Mouse (Mus musculus) intestine, embryonic 15.5 days (tissue): ENCODE measurements around the gene Polr3c. TPM values are rescaled to one million over a fixed set of nuclear protein-coding genes. Genes with fewer than 3 reads are reported as not detected.

ENCODE experiments used
- ATAC-seq: fragments of 200-750 bp; cut with Nextera tagmentation; 2 replicates; pipeline ENCODE4 v1.8.0; 2017; ENCODE audit warnings: moderate TSS enrichment, moderate library complexity
- H3K27ac ChIP-seq: fragments of 300-500 bp; sonication (generic); 2 replicates; pipeline ENCODE4 v1.5.1; 2015; ENCODE audit warnings: mild to moderate bottlenecking, inconsistent platforms
- H3K27me3 ChIP-seq: fragments of 300-500 bp; sonication (generic); replicated peaks from 2 replicates; pipeline ENCODE4 v1.6.1; 2015; ENCODE audit warnings: inconsistent platforms
- H3K36me3 ChIP-seq: fragments of 300-500 bp; sonication (generic); 2 replicates; pipeline ENCODE4 v1.6.1; 2015; ENCODE audit warnings: inconsistent platforms
- H3K4me1 ChIP-seq: fragments of 300-500 bp; sonication (generic); replicated peaks from 2 replicates; pipeline ENCODE4 v1.6.1; 2015; ENCODE audit warnings: inconsistent platforms
- H3K4me2 ChIP-seq: fragments of 300-500 bp; sonication (generic); replicated peaks from 2 replicates; pipeline ENCODE4 v1.6.1; 2015; ENCODE audit warnings: mild to moderate bottlenecking, inconsistent platforms
- H3K4me3 ChIP-seq: fragments of 300-500 bp; sonication (generic); replicated peaks from 2 replicates; pipeline ENCODE4 v1.5.1; 2015; ENCODE audit warnings: inconsistent platforms
- H3K9ac ChIP-seq: fragments of 300-500 bp; sonication (generic); 2 replicates; pipeline ENCODE4 v1.6.1; 2015; ENCODE audit warnings: inconsistent platforms
- H3K9me3 ChIP-seq: fragments of 300-500 bp; sonication (generic); 2 replicates; pipeline ENCODE4 v1.6.1; 2016; ENCODE audit warnings: inconsistent platforms
- WGBS: fragments of 180-500 bp; shearing (Covaris S2); methylation state at CpG from one replicate; pipeline ENCODE4 v1.1.7; 2015; 5-methylcytosine and 5-hydroxymethylcytosine counted together
- polyA plus RNA-seq: library from polyadenylated mRNA; unstranded; fragments of >200 nt; fragmentation: Nextera tagmentation; extraction: Ambion mirVana; gene quantifications from 2 replicates; pipeline ENCODE4 v1.2.1, GENCODE M21; 2015

The Polr3c gene
- polyA plus RNA-seq, 1 experiment from 2014 or later, result 36.5 TPM

- H3K9me3 ChIP-seq, result no peaks in the 10 kb centered on the region
- 16% methylated on average over 28 of the region's 28 CpGs for WGBS
- H3K27ac ChIP-seq, result no peak overlapping the region
- peak overlapping the region; percentile 27 for H3K4me3 ChIP-seq
- peak overlapping the region; percentile 68 for H3K4me2 ChIP-seq
- H3K4me1 ChIP-seq, result no peaks in the 10 kb centered on the region
- peak overlapping the region; percentile 42 for H3K9ac ChIP-seq
- H3K27me3 ChIP-seq, result peaks cover 10% of the 10 kb centered on the region
- H3K36me3 ChIP-seq, result no peaks in the 10 kb centered on the region
- no peak for ATAC-seq
Observed at GRCm38 (mm10) chr3:96684822-96685156, 42.6 kb downstream of the Polr3c start.

- 52% methylated on average over 17 of the region's 17 CpGs for WGBS
- peak overlapping the region; percentile 42 for H3K9ac ChIP-seq
- H3K4me3 ChIP-seq, result peak overlapping the region; percentile 27
- H3K4me2 ChIP-seq, result peak overlapping the region; percentile 68
- H3K9me3 ChIP-seq, result no peaks in the 10 kb centered on the region
- no peaks in the 10 kb centered on the region for H3K36me3 ChIP-seq
- no peak for ATAC-seq
- no peaks in the 10 kb centered on the region for H3K4me1 ChIP-seq
- peaks cover 10% of the 10 kb centered on the region for H3K27me3 ChIP-seq
- H3K27ac ChIP-seq, result no peak overlapping the region
Observed at GRCm38 (mm10) chr3:96684151-96684821, 43.1 kb downstream of the Polr3c start.

DNA sequence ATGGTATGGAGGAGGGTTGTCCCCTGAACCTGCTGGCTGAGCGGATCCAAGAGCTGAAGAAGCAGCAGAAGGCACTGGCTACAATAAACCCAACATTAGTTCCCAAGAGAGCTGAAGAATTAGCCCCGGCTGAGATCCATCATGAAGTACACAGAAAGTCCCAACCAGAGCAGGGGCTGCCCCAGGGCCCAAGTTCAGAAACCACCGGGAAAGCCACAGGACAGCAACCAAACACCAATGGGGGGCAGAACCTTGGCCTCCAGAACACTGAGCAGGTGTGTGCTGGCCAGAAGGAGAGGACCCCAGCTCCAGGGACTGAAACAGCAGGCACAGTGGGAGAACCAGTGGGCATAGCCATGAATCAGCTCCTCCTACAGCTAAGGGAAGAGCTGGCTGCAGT lies 43.9 kb downstream of the Polr3c start:
- no peak overlapping the region for H3K4me2 ChIP-seq
- no peak overlapping the region for H3K27ac ChIP-seq
- 85% methylated on average over 3 of the region's 3 CpGs for WGBS
- H3K4me1 ChIP-seq, result no peaks in the 10 kb centered on the region
- H3K36me3 ChIP-seq, result no peaks in the 10 kb centered on the region
- no peak overlapping the region for H3K9ac ChIP-seq
- peaks cover 10% of the 10 kb centered on the region for H3K27me3 ChIP-seq
- H3K4me3 ChIP-seq, result no peak overlapping the region
- no peak for ATAC-seq
- no peaks in the 10 kb centered on the region for H3K9me3 ChIP-seq

GRCm38 (mm10) chr3:96680269-96680956 lies 47.0 kb downstream of the Polr3c start:
- no peak for ATAC-seq
- 0 out of 2 replicates have a peak, but pooled peaks cover 4% of the 10 kb centered on the region for H3K4me1 ChIP-seq
- H3K36me3 ChIP-seq, result no peaks in the 10 kb centered on the region
- no peak overlapping the region for H3K4me2 ChIP-seq
- no peak overlapping the region for H3K27ac ChIP-seq
- H3K4me3 ChIP-seq, result no peak overlapping the region
- peaks cover 10% of the 10 kb centered on the region for H3K27me3 ChIP-seq
- no peaks in the 10 kb centered on the region for H3K9me3 ChIP-seq
- 33% methylated on average over 12 of the region's 12 CpGs for WGBS
- no peak overlapping the region for H3K9ac ChIP-seq

GRCm38 (mm10) chr3:96679159-96679674 lies 48.2 kb downstream of the Polr3c start:
- Histone ChIP-seq H3K4me2 (no peak overlapping the region; the same call in 1 of the 2 replicates), H3K4me3 (no peak overlapping the region), H3K27ac (0 out of 2 replicates have a peak overlapping the region, but pooled peaks have one; percentile 38), H3K4me1 (0 out of 2 replicates have a peak, but pooled peaks cover 7% of the 10 kb centered on the region), H3K9me3 (no peaks in the 10 kb centered on the region), H3K36me3 (no peaks in the 10 kb centered on the region), H3K27me3 (peaks cover 2% of the 10 kb centered on the region; the same call in 1 of the 2 replicates), H3K9ac (no peak overlapping the region)
- 25% methylated on average over 5 of the region's 5 CpGs for WGBS
- ATAC-seq, result peak; percentile 81

GRCm38 (mm10) chr3:96678456-96678855 lies 49.0 kb downstream of the Polr3c start:
- H3K9ac ChIP-seq, result no peak overlapping the region
- 68% methylated on average over 7 of the region's 7 CpGs for WGBS
- H3K4me1 ChIP-seq, result 0 out of 2 replicates have a peak, but pooled peaks cover 7% of the 10 kb centered on the region
- H3K4me3 ChIP-seq, result no peak overlapping the region
- ATAC-seq, result no peak
- 0 out of 2 replicates have a peak, but pooled peaks cover 2% of the 10 kb centered on the region for H3K27me3 ChIP-seq
- no peaks in the 10 kb centered on the region for H3K9me3 ChIP-seq
- no peak overlapping the region for H3K27ac ChIP-seq
- H3K36me3 ChIP-seq, result no peaks in the 10 kb centered on the region
- H3K4me2 ChIP-seq, result no peak overlapping the region

- Histone ChIP-seq H3K9me3 (no peaks in the 10 kb centered on the region), H3K4me2 (no peak overlapping the region), H3K4me3 (no peak overlapping the region), H3K27me3 (0 out of 2 replicates have a peak, but pooled peaks cover 2% of the 10 kb centered on the region), H3K36me3 (no peaks in the 10 kb centered on the region), H3K4me1 (0 out of 2 replicates have a peak, but pooled peaks cover 7% of the 10 kb centered on the region), H3K27ac (no peak overlapping the region), H3K9ac (no peak overlapping the region)
- 55% methylated on average over 3 of the region's 3 CpGs for WGBS
- peak; percentile 22 for ATAC-seq
Observed at GRCm38 (mm10) chr3:96675690-96676089, 51.7 kb downstream of the Polr3c start.

DNA sequence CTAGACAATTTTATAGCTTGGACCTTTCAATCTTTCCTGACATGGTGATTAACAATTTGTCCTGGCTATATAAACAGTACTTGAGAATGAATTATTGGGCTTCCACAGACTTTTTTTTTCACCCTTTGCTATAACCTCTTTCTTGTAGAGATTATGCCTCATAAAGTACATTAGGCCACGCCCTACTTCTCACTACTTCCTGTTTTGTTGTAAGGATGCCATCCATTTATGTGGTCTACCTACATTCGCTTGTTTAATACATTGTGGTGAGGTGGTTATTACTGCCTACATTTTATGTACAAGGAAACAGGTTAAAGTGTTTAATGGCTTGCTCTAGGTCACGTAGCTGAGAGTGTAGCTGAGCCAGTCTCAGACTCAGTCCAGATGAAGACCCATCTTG lies 52.3 kb downstream of the Polr3c start:
- no peaks in the 10 kb centered on the region for H3K27me3 ChIP-seq
- H3K4me2 ChIP-seq, result no peak overlapping the region
- 0 out of 2 replicates have a peak, but pooled peaks have one; percentile 3 for ATAC-seq
- H3K9ac ChIP-seq, result no peak overlapping the region
- H3K27ac ChIP-seq, result no peak overlapping the region
- peaks cover 12% of the 10 kb centered on the region; the same call in 1 of the 2 replicates for H3K4me1 ChIP-seq
- 71% methylated on average over 3 of the region's 3 CpGs for WGBS
- H3K9me3 ChIP-seq, result no peaks in the 10 kb centered on the region
- H3K4me3 ChIP-seq, result no peak overlapping the region
- H3K36me3 ChIP-seq, result no peaks in the 10 kb centered on the region

DNA sequence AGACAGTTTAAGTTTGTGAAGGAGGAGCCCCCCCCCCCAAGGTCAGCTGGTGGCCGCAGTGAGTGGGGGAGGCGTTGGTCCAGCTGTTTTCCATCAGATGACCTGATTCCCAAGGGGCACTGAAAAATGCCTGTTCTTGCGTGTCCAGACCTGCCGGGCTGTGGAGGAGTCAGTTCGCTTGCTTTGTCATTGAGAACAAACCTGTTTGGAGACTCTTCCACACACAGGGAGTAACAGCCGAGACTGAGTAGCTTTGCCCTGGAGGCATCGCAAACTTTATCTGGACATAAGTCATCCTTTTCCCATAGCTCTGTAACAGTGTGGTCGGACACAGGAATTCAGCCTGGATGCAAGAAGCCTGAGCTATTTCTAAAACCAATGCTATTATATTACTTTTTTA lies 53.0 kb downstream of the Polr3c start:
- H3K4me2 ChIP-seq, result no peak overlapping the region
- no peak overlapping the region for H3K9ac ChIP-seq
- H3K4me1 ChIP-seq, result peaks cover 12% of the 10 kb centered on the region; the same call in 1 of the 2 replicates
- no peak overlapping the region for H3K27ac ChIP-seq
- WGBS, result 37% methylated on average over 8 of the region's 8 CpGs
- H3K27me3 ChIP-seq, result no peaks in the 10 kb centered on the region
- no peaks in the 10 kb centered on the region for H3K36me3 ChIP-seq
- no peaks in the 10 kb centered on the region for H3K9me3 ChIP-seq
- H3K4me3 ChIP-seq, result no peak overlapping the region
- ATAC-seq, result no peak

- Histone ChIP-seq H3K27me3 (no peaks in the 10 kb centered on the region), H3K27ac (no peak overlapping the region), H3K9ac (no peak overlapping the region), H3K9me3 (no peaks in the 10 kb centered on the region), H3K36me3 (no peaks in the 10 kb centered on the region), H3K4me2 (no peak overlapping the region), H3K4me3 (no peak overlapping the region), H3K4me1 (peaks cover 12% of the 10 kb centered on the region; the same call in 1 of the 2 replicates)
- no peak for ATAC-seq
- WGBS, result 78% methylated on average over 4 of the region's 4 CpGs
Observed at GRCm38 (mm10) chr3:96673514-96673913, 53.9 kb downstream of the Polr3c start.

GRCm38 (mm10) chr3:96671519-96671918 lies 55.9 kb downstream of the Polr3c start:
- H3K27me3 ChIP-seq, result no peaks in the 10 kb centered on the region
- no peaks in the 10 kb centered on the region for H3K9me3 ChIP-seq
- 94% methylated on average over 5 of the region's 5 CpGs for WGBS
- no peak overlapping the region for H3K4me2 ChIP-seq
- no peak for ATAC-seq
- no peaks in the 10 kb centered on the region for H3K36me3 ChIP-seq
- no peak overlapping the region for H3K9ac ChIP-seq
- no peak overlapping the region for H3K4me3 ChIP-seq
- H3K4me1 ChIP-seq, result peaks cover 12% of the 10 kb centered on the region; the same call in 1 of the 2 replicates
- H3K27ac ChIP-seq, result no peak overlapping the region

- Histone ChIP-seq H3K4me3 (peak within 1 kb of the TSS; percentile 39), H3K27me3 (no peaks in the 10 kb centered on the region), H3K27ac (no peak within 1 kb of the TSS), H3K9me3 (no peaks in the 10 kb centered on the region), H3K36me3 (no peaks in the 10 kb centered on the region), H3K4me2 (peak within 1 kb of the TSS; percentile 87), H3K9ac (peak within 1 kb of the TSS; percentile 12), H3K4me1 (peaks cover 8% of the 10 kb centered on the region; the same call in 1 of the 2 replicates)
- ATAC-seq, result peak; percentile 94
- WGBS, result 6% methylated on average over 35 of the region's 35 CpGs
Observed at GRCm38 (mm10) chr3:96669727-96670468, 57.5 kb downstream of the Polr3c start, which contains the start of gene Ankrd35. Gene Ankrd35, plus strand, starts transcription at chr3:96670131.
